Mouse (Mus musculus): ENCODE results near the gene Sv2c.
A peak's percentile ranks its signal among the peaks of the same experiment; 100 is the strongest.

The Sv2c gene

DNA sequence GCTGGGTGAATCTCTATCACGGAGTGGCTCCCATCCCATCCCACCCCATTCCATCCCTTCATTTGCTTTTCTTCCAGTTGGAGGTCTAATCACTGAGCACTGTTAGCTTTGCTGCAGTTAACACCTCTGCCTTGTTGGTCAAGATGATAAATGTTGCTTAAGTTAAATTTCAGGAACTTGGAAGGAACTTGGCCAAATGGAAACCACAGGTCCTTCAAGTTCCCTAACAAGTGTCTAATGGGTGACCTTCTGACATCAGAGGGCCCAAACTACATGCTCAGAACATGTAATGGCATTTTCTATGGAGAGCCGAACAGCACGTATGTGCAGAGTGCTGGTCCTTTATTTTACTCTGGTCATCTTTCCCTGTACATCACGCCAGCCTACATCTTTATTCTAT is 190.5 kb downstream of the Sv2c start:
- DNase-seq = no peak

- DNase-seq = no peak
Measured at GRCm38 (mm10) chr13:95940811-95941210, 191.6 kb downstream of the Sv2c start.

DNA sequence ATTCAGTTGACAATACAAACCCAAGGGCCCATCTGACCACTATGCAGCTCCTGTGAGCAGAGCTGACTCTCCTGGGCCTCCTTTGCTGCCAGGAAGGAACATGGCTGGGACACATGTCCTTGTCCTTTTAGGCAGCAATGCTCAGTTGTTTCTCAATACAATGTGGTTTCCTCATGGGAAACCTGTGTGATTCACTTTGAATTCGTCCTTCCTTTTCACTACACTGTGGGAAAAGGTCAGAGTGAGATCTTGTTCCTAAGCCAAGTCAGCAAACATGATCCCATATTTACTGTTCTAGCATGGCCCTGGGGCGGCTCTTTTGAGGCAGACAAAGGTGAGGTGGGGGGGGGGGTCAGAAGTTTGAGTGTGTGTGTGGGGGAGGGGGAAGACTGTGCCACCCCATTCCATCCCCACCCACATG is 208.2 kb downstream of the Sv2c start:
- peak in 1 of 2 experiments; percentile 33 for DNase-seq

DNA sequence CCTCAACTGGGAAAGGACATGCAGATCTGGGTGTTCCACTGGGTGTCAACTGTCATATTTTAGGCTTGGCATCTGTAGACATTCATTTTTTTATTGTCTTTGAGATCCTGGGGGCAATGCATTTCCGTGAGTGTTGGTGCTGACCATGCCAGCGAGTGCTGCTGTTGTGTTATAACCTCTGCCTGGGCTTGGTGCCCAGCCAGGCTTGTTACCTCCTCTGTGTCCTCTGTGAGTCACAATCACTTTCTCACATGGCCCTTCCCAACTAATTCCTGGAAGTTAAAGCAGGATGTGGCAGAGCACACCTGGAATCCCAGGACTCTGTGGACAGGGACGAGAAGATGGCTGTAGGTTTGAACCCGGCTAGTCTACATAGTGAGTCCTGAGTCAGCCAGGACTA is 209.8 kb downstream of the Sv2c start:
- peak in 1 of 2 experiments; percentile 9 for DNase-seq

GRCm38 (mm10) chr13:95918624-95919284 is 213.6 kb downstream of the Sv2c start:
- no peak for DNase-seq

DNA sequence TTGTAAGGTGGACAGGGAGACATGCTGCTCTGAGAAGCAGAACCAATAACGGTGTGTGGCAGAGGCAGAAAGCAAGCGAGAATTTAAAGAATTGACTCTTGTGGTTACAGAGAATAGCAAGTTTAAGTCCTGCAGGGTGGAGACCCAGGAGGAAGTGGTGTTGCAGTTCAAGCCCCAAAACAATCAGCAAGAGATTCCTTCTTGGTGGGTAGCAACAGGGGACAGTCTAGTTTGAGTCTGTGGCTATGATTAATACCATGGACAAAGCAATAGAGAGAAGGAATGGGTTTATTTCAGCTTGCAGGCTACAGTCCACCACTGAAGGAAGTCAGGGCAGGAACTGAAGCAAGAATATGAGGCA is 219.4 kb downstream of the Sv2c start:
- no peak for DNase-seq

- no peak for DNase-seq
Measured at GRCm38 (mm10) chr13:95912157-95913045, 220.0 kb downstream of the Sv2c start.

GRCm38 (mm10) chr13:95910270-95910669 is 222.1 kb downstream of the Sv2c start:
- no peak for DNase-seq

DNA sequence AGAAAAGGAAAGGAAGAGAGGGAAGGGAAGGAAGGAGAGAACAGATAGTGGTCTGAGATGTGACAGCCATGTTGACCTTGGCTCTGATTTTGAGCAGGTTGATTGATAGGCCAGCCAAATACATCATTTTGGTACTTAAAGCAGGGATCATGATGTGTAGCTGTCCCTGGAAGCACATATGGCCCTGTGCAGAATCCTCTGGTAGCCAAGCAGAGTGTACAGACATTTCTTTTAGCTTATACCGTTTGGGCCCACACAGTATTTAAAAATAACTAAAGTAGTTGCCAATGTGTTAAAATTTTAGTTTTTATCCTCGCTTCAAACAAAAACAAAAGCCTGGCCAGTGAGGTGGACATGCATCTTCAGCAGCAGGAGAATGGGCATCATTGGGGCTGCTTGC is 223.1 kb downstream of the Sv2c start:
- DNase-seq = no peak
